Mouse (Mus musculus): ENCODE measurements around the gene Fam3c.

GRCm38 (mm10) chr6:22298059-22298458 lies 58.0 kb downstream of the Fam3c start:
- TF ChIP-seq CTCF (IDR thresholded peaks at IDR 0.05; ENCODE audit: low read depth, low read length) (no peak), POLR2A (IDR thresholded peaks at IDR 0.05; ENCODE audit: borderline replicate concordance, low read depth, low read length) (no peak)

Data from bone marrow macrophage, adult 2 months (primary cell).